Mouse (Mus musculus) G1E (cell line): Measurements from ENCODE around the gene Uckl1.

Experiments used
- CTCF ChIP-seq: IDR thresholded peaks from 2 replicates; pipeline ENCODE4 v1.5.1; 2012; ENCODE audit warnings: low read depth, low read length, inconsistent platforms, mixed read lengths
- GATA1 ChIP-seq: IDR thresholded peaks from 2 replicates; pipeline ENCODE4 v1.6.1; 2012; ENCODE audit warnings: borderline replicate concordance, low read length, inconsistent platforms, mixed read lengths
- GATA2 ChIP-seq: IDR thresholded peaks from 2 replicates; pipeline ENCODE4 v1.6.1; 2012; ENCODE audit warnings: low read depth, low read length, inconsistent platforms, borderline replicate concordance
- POLR2AphosphoS5 ChIP-seq: IDR thresholded peaks from 2 replicates; pipeline ENCODE4 v1.6.1; 2012; ENCODE audit warnings: low read depth, low read length, inconsistent platforms; ENCODE audit not compliant: insufficient replicate concordance
- TAL1 ChIP-seq: conservative IDR thresholded peaks from 2 replicates; pipeline ENCODE4 v1.6.1; 2012; ENCODE audit warnings: low read depth, low read length, inconsistent platforms, mixed read lengths

GRCm38 (mm10) chr2:181536410-181536809 lies 48.3 kb downstream of the Uckl1 start:
- no peak for TF ChIP-seq CTCF
- no peak for TF ChIP-seq POLR2AphosphoS5
- no peak for TF ChIP-seq GATA1
- TF ChIP-seq TAL1 = no peak
- no peak for TF ChIP-seq GATA2
